Mouse (Mus musculus) Patski (cell line): ENCODE results near the gene 1110008L16Rik. TPM values are rescaled to one million over a fixed set of nuclear protein-coding genes. Genes with fewer than 3 reads are reported as not detected.
A peak's percentile ranks its signal among the peaks of the same experiment; 100 is the strongest.
"Not testable (repeated sequence)": the region's sequence is repeated elsewhere in the genome, so short reads cannot be mapped to it uniquely, and the experiment has no call there.

ENCODE experiments used
- ATAC-seq: fragments of 100-300 bp; one replicate; pipeline ENCODE4 v1.8.0; 2021
- CTCF ChIA-PET: fragments of 350-600 bp; sonication (Branson Sonifier 250); formaldehyde crosslinking; loops from one replicate; lab custom pipeline; 2022; ENCODE audit warnings: inconsistent platforms; lab: Charles Lee
- POLR2A ChIA-PET: fragments of 350-600 bp; sonication (Branson Sonifier 250); formaldehyde crosslinking; loops from one replicate; lab custom pipeline; 2022; ENCODE audit warnings: antibody characterized with exemption, inconsistent platforms; lab: Charles Lee
- DNase-seq: peaks from one replicate; pipeline ENCODE4 v3.0.0-alpha.2; 2011; ENCODE audit warnings: low read depth, low spot score
- H3K27me3 ChIP-seq: fragments of 371-371 bp; one replicate; pipeline ENCODE4 v1.5.1; 2021
- CTCF ChIP-seq: fragments of 100-300 bp; IDR thresholded peaks from one replicate; pipeline ENCODE4 v1.5.1; 2021
- in situ Hi-C: fragments of 300-500 bp; cut with MboI; formaldehyde crosslinking; loops from 3 replicates; pipeline ENCODE4 v1.11.1; 2018; ENCODE audit warnings: low pct_unique_long_range_greater_than_20kb, mixed read lengths
- polyA plus RNA-seq: library from polyadenylated mRNA; unstranded; gene quantifications from one replicate; pipeline ENCODE4 v1.2.3, GENCODE M21; 2021

1110008L16Rik gene
- polyA plus RNA-seq, 1 experiment from 2014 or later = 18.7 TPM

DNA sequence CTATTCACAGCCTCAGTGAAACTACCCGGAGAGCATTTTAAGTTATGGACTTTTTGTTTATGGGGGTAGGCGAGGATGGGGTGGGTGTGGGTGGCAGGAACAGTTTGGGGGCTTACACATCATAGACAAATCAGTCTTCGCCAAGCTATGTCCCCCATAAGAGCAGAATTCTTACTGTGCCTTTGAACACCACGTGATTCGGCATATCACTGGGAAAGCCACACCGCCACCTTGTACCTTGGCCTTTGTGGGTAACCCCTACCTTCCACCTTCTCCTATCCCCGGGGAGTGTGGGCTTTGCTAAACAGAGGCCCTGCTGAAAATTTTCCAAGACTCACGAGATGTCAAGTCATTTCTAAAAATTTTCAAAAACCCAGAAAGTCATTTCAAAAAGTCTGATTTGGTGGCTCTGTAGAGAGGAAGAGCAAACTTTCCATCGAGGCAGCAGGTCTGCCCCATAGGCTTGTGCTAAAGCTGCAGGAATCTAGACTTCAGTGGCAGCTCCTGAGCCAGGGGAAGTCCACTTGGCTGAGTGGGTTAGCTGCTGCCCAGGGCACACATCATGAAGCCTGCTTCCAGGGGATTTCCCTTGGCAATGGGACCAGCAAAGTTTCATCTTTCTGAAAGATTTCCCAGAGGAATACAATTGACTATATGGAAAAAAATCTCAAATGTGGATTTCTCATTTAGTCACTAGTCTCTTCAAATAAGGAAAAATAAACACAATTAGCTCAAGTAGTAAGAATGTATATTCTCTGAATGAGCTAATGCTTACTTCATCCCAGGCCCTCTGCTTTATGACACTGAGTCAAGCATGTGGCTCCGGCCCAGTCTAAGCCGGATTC is 93.6 kb downstream of the 1110008L16Rik start:
- in situ Hi-C loops = no loop called here
- CTCF ChIA-PET = no interaction called here
- ATAC-seq (no peak), DNase-seq (no peak)
- no peaks in the 10 kb centered on the region for H3K27me3 ChIP-seq
- no peak for TF ChIP-seq CTCF
- POLR2A ChIA-PET = no interaction called here

DNA sequence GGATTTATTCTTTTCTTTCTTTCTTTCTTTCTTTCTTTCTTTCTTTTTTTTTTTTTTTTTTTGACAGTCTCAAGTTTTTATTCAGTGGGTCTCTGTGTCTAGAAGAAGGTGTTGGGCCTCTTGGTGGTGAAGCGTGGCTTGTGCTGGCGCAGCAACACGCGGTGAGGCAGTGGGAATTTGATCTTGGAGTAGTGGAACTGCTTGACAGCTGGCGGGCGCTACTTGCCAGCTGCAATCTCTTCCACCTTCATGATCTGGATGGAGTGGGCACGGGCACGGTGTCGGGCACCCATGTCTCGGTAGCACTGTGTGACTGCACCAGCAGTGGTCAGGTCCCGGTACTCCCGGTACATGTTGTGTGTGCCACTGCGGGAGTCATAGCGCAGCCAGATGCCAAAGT is 96.2 kb downstream of the 1110008L16Rik start:
- DNase-seq, CTCF ChIA-PET, ATAC-seq, POLR2A ChIA-PET, H3K27me3 ChIP-seq: not testable (repeated sequence)
- in situ Hi-C loops = loop anchor here (5.0 kb wide), 1 partner anchor 97 kb away; the partner anchor contains the start of gene Nfkbia

DNA sequence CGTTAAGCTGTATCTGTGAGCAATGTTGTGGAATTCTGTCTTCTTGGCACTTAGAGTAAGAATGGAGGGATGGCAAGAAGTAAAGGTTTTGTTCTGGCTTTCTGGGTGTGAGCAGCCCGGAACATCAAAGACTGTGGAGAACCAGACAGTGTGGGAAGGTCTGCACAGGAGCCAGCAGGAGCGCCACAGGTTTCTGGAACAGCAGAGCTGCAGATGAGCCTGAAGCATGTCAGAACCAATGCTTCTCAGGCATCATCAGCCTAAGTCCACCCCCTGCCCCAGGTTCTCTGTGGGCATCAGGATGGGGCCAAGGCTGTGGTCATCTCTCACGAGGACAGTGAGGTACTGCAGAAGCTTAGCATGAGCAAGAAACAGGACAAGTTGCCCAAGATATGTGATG is 97.2 kb downstream of the 1110008L16Rik start:
- TF ChIP-seq CTCF = no peak
- in situ Hi-C loops = loop anchor here (5.0 kb wide), 1 partner anchor 96 kb away; the partner anchor contains the start of gene Nfkbia
- no peaks in the 10 kb centered on the region for H3K27me3 ChIP-seq
- no peak for ATAC-seq
- POLR2A ChIA-PET = no interaction called here
- CTCF ChIA-PET = interaction anchor here (1.6 kb wide), 1 partner anchor 97 kb away, joined by 4 read pairs; no protein-coding TSS in a partner anchor
- no peak for DNase-seq

- CTCF ChIA-PET = interaction anchor here (1.6 to 2.0 kb wide), 2 partner anchors 10 to 95 kb away, joined by 4 to 5 read pairs; no protein-coding TSS in a partner anchor
- POLR2A ChIA-PET = interaction anchor here (1.4 kb wide), 1 partner anchor 91 kb away, joined by 5 read pairs; no protein-coding TSS in a partner anchor
- H3K27me3 ChIP-seq = no peaks in the 10 kb centered on the region
- in situ Hi-C loops = loop anchor here (5.0 kb wide), 1 partner anchor 95 kb away; the partner anchor contains the start of gene Nfkbia
- no peak for TF ChIP-seq CTCF
- ATAC-seq (no peak), DNase-seq (no peak)
Observed at GRCm38 (mm10) chr12:55397544-55398239, 98.3 kb downstream of the 1110008L16Rik start.

DNA sequence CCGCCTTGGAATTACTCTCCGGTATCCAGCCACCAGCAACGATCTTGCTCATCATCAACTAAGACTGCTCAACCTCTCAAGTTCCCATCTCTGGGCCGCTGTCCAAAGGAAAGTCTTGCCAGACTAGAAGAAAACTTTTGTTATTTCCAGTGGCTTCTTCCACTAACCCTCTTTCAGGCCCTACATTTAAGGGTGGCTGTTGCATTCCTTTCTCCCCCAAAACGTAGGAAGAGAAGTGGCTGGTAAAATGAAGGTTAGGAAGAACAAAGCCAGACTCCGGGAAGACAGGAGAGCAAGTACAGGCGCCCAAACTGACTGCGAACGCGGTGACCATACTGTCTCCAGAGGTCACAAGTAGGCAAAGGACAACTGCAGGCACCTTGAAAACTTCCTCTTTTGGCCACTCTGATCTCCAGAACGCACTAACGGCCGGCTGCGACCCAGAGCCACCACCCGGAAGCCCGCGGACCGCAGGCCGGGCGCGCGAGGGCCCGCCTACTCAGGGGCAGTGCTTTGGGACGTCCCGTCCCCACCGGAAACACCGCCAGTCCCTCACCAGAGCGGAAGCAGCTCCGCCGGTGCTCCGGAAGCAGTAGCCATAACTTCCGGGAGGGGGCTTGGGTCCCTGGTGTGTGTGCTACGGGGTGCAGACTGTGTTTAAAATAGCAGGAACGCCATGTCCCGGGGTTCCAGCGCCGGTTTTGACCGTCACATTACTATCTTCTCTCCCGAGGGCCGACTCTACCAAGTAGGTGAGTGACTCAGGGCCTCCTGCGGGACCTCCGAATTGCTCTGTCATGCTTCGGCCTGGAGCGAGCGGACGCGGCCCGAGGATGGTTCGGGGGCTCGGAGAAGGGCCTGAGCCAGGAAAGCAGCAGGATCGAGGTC is 99.1 kb downstream of the 1110008L16Rik start:
- in situ Hi-C loops = loop anchor here (5.0 kb wide), 1 partner anchor 94 kb away; the partner anchor contains the start of gene Nfkbia
- no peak for TF ChIP-seq CTCF
- ChIA-PET CTCF (interaction anchor here (0.6 to 2.0 kb wide), 2 partner anchors 11 to 100 kb away, joined by 3 to 5 read pairs; no protein-coding TSS in a partner anchor), POLR2A (interaction anchor here (0.9 to 1.4 kb wide), 2 partner anchors 91 to 98 kb away, joined by 3 to 5 read pairs; no protein-coding TSS in a partner anchor)
- ATAC-seq (peak; percentile 99), DNase-seq (no peak)
- H3K27me3 ChIP-seq = no peaks in the 10 kb centered on the region

DNA sequence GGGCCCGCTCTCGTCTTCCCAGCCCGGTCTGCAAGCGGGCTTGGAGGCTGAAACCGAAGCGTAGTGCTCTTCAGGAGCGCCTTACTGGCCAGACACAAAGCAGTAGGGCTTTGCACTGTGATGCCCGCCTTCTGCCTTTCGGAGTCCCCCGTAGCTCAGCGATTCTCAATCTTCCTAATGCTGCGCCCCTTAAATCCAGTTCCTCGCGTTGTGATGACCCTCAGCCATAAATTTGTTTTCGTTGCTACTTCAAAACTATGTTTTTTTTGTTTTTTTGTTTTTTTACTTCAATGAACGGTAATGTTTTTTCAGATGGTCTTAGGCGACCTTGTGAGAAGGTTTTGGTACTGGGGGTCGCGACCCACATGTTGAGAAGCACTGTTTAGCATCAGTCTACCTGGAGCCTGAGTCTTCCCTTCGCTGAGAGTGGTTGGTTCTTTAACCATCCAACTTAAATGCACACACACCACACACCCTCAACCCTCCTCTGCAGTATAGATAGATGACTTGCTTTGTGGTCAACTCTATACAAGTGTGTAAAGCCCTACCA is 99.8 kb downstream of the 1110008L16Rik start:
- in situ Hi-C loops = loop anchor here (5.0 kb wide), 1 partner anchor 93 kb away; the partner anchor contains the start of gene Nfkbia
- no peak for TF ChIP-seq CTCF
- DNase-seq = no peak
- ChIA-PET CTCF (interaction anchor here (0.6 to 1.0 kb wide), 2 partner anchors 11 to 100 kb away, joined by 3 to 4 read pairs; no protein-coding TSS in a partner anchor), POLR2A (interaction anchor here (0.9 kb wide), 1 partner anchor 97 kb away, joined by 3 read pairs; no protein-coding TSS in a partner anchor)
- ATAC-seq = peak; percentile 23
- no peaks in the 10 kb centered on the region for H3K27me3 ChIP-seq

- DNase-seq (no peak), ATAC-seq (no peak)
- in situ Hi-C loops = no loop called here
- ChIA-PET CTCF (no interaction called here), POLR2A (no interaction called here)
- no peak for TF ChIP-seq CTCF
- no peaks in the 10 kb centered on the region for H3K27me3 ChIP-seq
Observed at GRCm38 (mm10) chr12:55407888-55408287, 108.5 kb downstream of the 1110008L16Rik start.

DNA sequence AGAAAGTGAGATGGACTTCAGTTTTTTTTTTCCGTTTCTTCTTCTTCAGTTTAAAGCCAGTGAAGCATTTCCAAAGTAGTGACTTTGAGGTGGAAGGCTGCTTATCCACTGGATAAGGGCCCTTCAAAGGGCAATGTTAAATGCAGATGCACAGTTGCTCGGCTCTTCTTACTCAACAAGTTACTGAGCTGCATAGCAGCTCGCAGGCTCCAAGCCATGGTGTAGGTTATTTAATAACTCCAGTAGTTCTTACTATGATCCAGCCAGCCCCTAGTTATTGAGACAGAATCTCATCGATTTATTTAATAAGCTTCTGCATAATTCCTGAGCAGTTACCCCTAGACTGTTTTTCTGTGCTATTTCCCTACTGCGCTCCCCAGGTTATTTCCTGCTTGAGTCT is 115.9 kb downstream of the 1110008L16Rik start:
- TF ChIP-seq CTCF = no peak
- ATAC-seq = no peak
- ChIA-PET CTCF (interaction anchor here (1.4 kb wide), 1 partner anchor 9 kb away, joined by 5 read pairs; no protein-coding TSS in a partner anchor), POLR2A (no interaction called here)
- no peak for DNase-seq
- no peaks in the 10 kb centered on the region for H3K27me3 ChIP-seq
- in situ Hi-C loops = no loop called here

DNA sequence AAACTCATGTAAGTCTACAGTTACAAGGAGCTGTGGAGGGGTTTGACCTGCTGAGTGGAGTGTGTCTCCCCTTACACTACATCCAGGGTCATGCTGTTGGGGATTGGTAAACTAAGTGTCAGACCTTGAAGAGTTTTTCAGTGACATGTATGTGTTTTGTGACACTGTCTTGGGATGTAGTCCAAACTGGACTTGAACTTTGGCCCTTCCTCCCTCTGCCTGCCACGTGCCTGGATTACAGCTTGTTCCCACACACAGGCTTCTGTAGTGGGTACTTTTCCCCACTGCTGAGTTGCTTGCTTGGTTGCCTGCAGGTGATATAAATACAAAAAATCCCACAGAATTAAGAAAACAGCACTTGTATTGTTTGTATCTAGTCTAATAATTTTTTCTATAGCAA is 116.4 kb downstream of the 1110008L16Rik start:
- no peak for TF ChIP-seq CTCF
- no peaks in the 10 kb centered on the region for H3K27me3 ChIP-seq
- ChIA-PET CTCF (interaction anchor here (1.4 kb wide), 1 partner anchor 10 kb away, joined by 5 read pairs; no protein-coding TSS in a partner anchor), POLR2A (no interaction called here)
- in situ Hi-C loops = no loop called here
- ATAC-seq = no peak
- no peak for DNase-seq
